ENCODE assay signal across 18 mouse cellular contexts in genomic region chr2:114763276-114763675, GRCm38 (mm10).
A peak's percentile ranks its signal among the peaks of the same experiment; 100 is the strongest.
DNase-seq lines count a peak whose midpoint lies in the region; ATAC-seq and TF ChIP-seq lines count a peak whose summit lies in the region.
"Had no signal": no experiment of that assay in that cellular context is flagged by ENCODE, and none has a peak within 500 bp of the region (broad histone marks: within the 10 kb centered on the region; RNA-seq: fewer than 3 reads in every experiment).

No protein-coding gene starts in this region.

- TF ChIP-seq CTCF in midbrain, postnatal 0 days (IDR thresholded peaks at IDR 0.05): no peak

- no peaks in the 10 kb centered on the region for H3K36me3 ChIP-seq in hindbrain, embryonic 12.5 days
- H3K36me3 ChIP-seq in hindbrain, embryonic 11.5 days (ENCODE audit: control insufficient read depth, insufficient read depth, low read length): no peaks in the 10 kb centered on the region
- H3K36me3 ChIP-seq in midbrain, postnatal 0 days (ENCODE audit: insufficient read depth, low read length): no peaks in the 10 kb centered on the region
- H3K36me3 ChIP-seq in midbrain, embryonic 15.5 days (replicated peaks): no peaks in the 10 kb centered on the region
- H3K36me3 ChIP-seq in forebrain, embryonic 16.5 days (ENCODE audit: control insufficient read depth, insufficient read depth): no peaks in the 10 kb centered on the region
- H3K36me3 ChIP-seq: embryonic facial prominence, embryonic 13.5 days; heart, embryonic 13.5 days; hindbrain, embryonic 15.5 days had no signal

- H3K27ac ChIP-seq in hindbrain, embryonic 12.5 days: no peak overlapping the region
- H3K27ac ChIP-seq in hindbrain, embryonic 11.5 days (ENCODE audit: low read depth, low read length): no peak overlapping the region
- H3K27ac ChIP-seq in midbrain, postnatal 0 days (ENCODE audit: low read depth, low read length): no peak overlapping the region
- H3K27ac ChIP-seq in midbrain, embryonic 15.5 days: no peak overlapping the region
- H3K27ac ChIP-seq in forebrain, embryonic 16.5 days (ENCODE audit: low read length): no peak overlapping the region
- H3K27ac ChIP-seq: embryonic facial prominence, embryonic 13.5 days; heart, adult 2 months; heart, embryonic 13.5 days; hindbrain, embryonic 15.5 days had no signal

- H3K4me1 ChIP-seq in hindbrain, embryonic 12.5 days: no peaks in the 10 kb centered on the region
- no peaks in the 10 kb centered on the region for H3K4me1 ChIP-seq in hindbrain, embryonic 11.5 days (replicated peaks; ENCODE audit: control insufficient read depth, insufficient read depth, low read length)
- H3K4me1 ChIP-seq in midbrain, postnatal 0 days (ENCODE audit: insufficient read depth, low read length): no peaks in the 10 kb centered on the region
- H3K4me1 ChIP-seq in midbrain, embryonic 15.5 days: no peaks in the 10 kb centered on the region
- no peaks in the 10 kb centered on the region for H3K4me1 ChIP-seq in forebrain, embryonic 16.5 days (replicated peaks; ENCODE audit: control insufficient read depth, insufficient read depth, low read length)
- H3K4me1 ChIP-seq: embryonic facial prominence, embryonic 13.5 days; heart, embryonic 13.5 days; hindbrain, embryonic 15.5 days had no signal

- 44% methylated on average over 4 of the region's 4 CpGs for WGBS in hindbrain, embryonic 12.5 days
- WGBS in hindbrain, embryonic 11.5 days: 49% methylated on average over 4 of the region's 4 CpGs
- WGBS in midbrain, postnatal 0 days: 58% methylated on average over 4 of the region's 4 CpGs
- WGBS in midbrain, embryonic 15.5 days: 52% methylated on average over 4 of the region's 4 CpGs
- 11% methylated on average over 4 of the region's 4 CpGs for WGBS in forebrain, embryonic 16.5 days

- DNase-seq in hindbrain, embryonic 11.5 days (ENCODE audit: low spot score): no peak
- DNase-seq in midbrain, postnatal 0 days (ENCODE audit: low spot score): peak; percentile 3
- DNase-seq in heart, adult 8-10 months (ENCODE audit: low spot score): no peak
- no peak for DNase-seq in layer of hippocampus, adult 8-10 months (ENCODE audit: low spot score in 2 of 2)
- DNase-seq: adrenal gland, postnatal 10 days; cerebellum, adult 18-20 months; cerebellum, adult 9-11 months; cerebellum, postnatal 36 days; gastrocnemius, postnatal 10 days; heart, adult 2 months; heart, postnatal 36 days; kidney, adult 11 months had no signal

- no peak overlapping the region for H3K9ac ChIP-seq in hindbrain, embryonic 12.5 days
- no peak overlapping the region for H3K9ac ChIP-seq in hindbrain, embryonic 11.5 days (ENCODE audit: low read depth, low read length)
- H3K9ac ChIP-seq in midbrain, postnatal 0 days (replicated peaks; ENCODE audit: low read length, poor library complexity, severe bottlenecking): no peak overlapping the region
- no peak overlapping the region for H3K9ac ChIP-seq in midbrain, embryonic 15.5 days
- H3K9ac ChIP-seq in forebrain, embryonic 16.5 days (replicated peaks; ENCODE audit: low read depth, low read length): no peak overlapping the region
- H3K9ac ChIP-seq: embryonic facial prominence, embryonic 13.5 days; heart, embryonic 13.5 days; hindbrain, embryonic 15.5 days had no signal

- H3K4me2 ChIP-seq in hindbrain, embryonic 12.5 days (replicated peaks): no peak overlapping the region
- H3K4me2 ChIP-seq in hindbrain, embryonic 11.5 days (replicated peaks; ENCODE audit: low read depth, low read length): no peak overlapping the region
- H3K4me2 ChIP-seq in midbrain, postnatal 0 days (ENCODE audit: low read depth, low read length, poor library complexity, severe bottlenecking): no peak overlapping the region
- no peak overlapping the region for H3K4me2 ChIP-seq in midbrain, embryonic 15.5 days
- no peak overlapping the region for H3K4me2 ChIP-seq in forebrain, embryonic 16.5 days (ENCODE audit: low read length)
- H3K4me2 ChIP-seq: embryonic facial prominence, embryonic 13.5 days; heart, embryonic 13.5 days; hindbrain, embryonic 15.5 days had no signal

- no peaks in the 10 kb centered on the region for H3K27me3 ChIP-seq in hindbrain, embryonic 12.5 days
- H3K27me3 ChIP-seq in hindbrain, embryonic 11.5 days (ENCODE audit: control insufficient read depth, insufficient read depth, low read length): no peaks in the 10 kb centered on the region
- H3K27me3 ChIP-seq in midbrain, postnatal 0 days (ENCODE audit: insufficient read depth, low read length): no peaks in the 10 kb centered on the region
- H3K27me3 ChIP-seq in midbrain, embryonic 15.5 days (replicated peaks): no peaks in the 10 kb centered on the region
- no peaks in the 10 kb centered on the region for H3K27me3 ChIP-seq in forebrain, embryonic 16.5 days (replicated peaks; ENCODE audit: control insufficient read depth, insufficient read depth, low read length)
- H3K27me3 ChIP-seq: embryonic facial prominence, embryonic 13.5 days; heart, embryonic 13.5 days; hindbrain, embryonic 15.5 days had no signal

- no peaks in the 10 kb centered on the region for H3K9me3 ChIP-seq in hindbrain, embryonic 12.5 days (replicated peaks)
- H3K9me3 ChIP-seq in hindbrain, embryonic 11.5 days (ENCODE audit: control insufficient read depth, low read length): no peaks in the 10 kb centered on the region
- no peaks in the 10 kb centered on the region for H3K9me3 ChIP-seq in midbrain, postnatal 0 days (ENCODE audit: low read length)
- H3K9me3 ChIP-seq in midbrain, embryonic 15.5 days: no peaks in the 10 kb centered on the region
- H3K9me3 ChIP-seq in forebrain, embryonic 16.5 days (ENCODE audit: control insufficient read depth, low read length): no peaks in the 10 kb centered on the region
- H3K9me3 ChIP-seq: embryonic facial prominence, embryonic 13.5 days; heart, embryonic 13.5 days; hindbrain, embryonic 15.5 days had no signal

- no peak overlapping the region for H3K4me3 ChIP-seq in hindbrain, embryonic 12.5 days
- no peak overlapping the region for H3K4me3 ChIP-seq in hindbrain, embryonic 11.5 days (ENCODE audit: low read depth, low read length)
- no peak overlapping the region for H3K4me3 ChIP-seq in midbrain, postnatal 0 days (ENCODE audit: low read depth, low read length)
- no peak overlapping the region for H3K4me3 ChIP-seq in midbrain, embryonic 15.5 days
- H3K4me3 ChIP-seq in forebrain, embryonic 16.5 days (replicated peaks; ENCODE audit: low read length): no peak overlapping the region
- H3K4me3 ChIP-seq: embryonic facial prominence, embryonic 13.5 days; heart, adult 2 months; heart, embryonic 13.5 days; hindbrain, embryonic 15.5 days had no signal

- ATAC-seq in hindbrain, embryonic 12.5 days (ENCODE audit: low FRiP score): peak; percentile 38; the same call in 1 of the 2 replicates
- ATAC-seq in hindbrain, embryonic 11.5 days (ENCODE audit: low FRiP score): no peak
- no peak for ATAC-seq in midbrain, postnatal 0 days (ENCODE audit: low FRiP score)
- no peak for ATAC-seq in midbrain, embryonic 15.5 days (replicated peaks)
- peak; percentile 43; the same call in 1 of the 2 replicates for ATAC-seq in forebrain, embryonic 16.5 days

Comparison
In these comparisons a context has a peak if more than half of its experiments do, and no peak if none do; other contexts are left out.
1. ATAC-seq: peak in hindbrain, embryonic 12.5 days (single experiment) and forebrain, embryonic 16.5 days (single experiment); none in hindbrain, embryonic 11.5 days (single experiment), midbrain, postnatal 0 days (single experiment) and midbrain, embryonic 15.5 days (single experiment).